Mouse (Mus musculus) heart, embryonic 14.5 days (tissue): ENCODE data around the gene Iqcd. TPM values are rescaled to one million over a fixed set of nuclear protein-coding genes. Genes with fewer than 3 reads are reported as not detected.
A peak's percentile ranks its signal among the peaks of the same experiment; 100 is the strongest.

Experiments
- ATAC-seq: fragments of 200-750 bp; cut with Nextera tagmentation; 2 replicates; pipeline ENCODE4 v1.8.0; 2017; ENCODE audit warnings: low read depth, moderate TSS enrichment; ENCODE audit not compliant: insufficient number of reproducible peaks, insufficient read depth, low FRiP score
- H3K27ac ChIP-seq, 2 experiments: fragments of 200-500 bp in 1 of 2; fragments of 300-500 bp in 1 of 2; sonication (generic) in 1 of 2; replicated peaks in 1 of 2; 2 replicates each; pipeline ENCODE4 v1.5.1; 2012 to 2014; ENCODE audit warnings: low read depth in 2 of 2, low read length in 2 of 2, control low read depth in 1 of 2, mild to moderate bottlenecking in 1 of 2, mixed read lengths in 1 of 2; ENCODE audit not compliant: control insufficient read depth in 1 of 2, insufficient read depth in 1 of 2
- H3K27me3 ChIP-seq: fragments of 300-500 bp; sonication (generic); 2 replicates; pipeline ENCODE4 v1.6.1; 2014; ENCODE audit warnings: mild to moderate bottlenecking, low read length, control low read depth; ENCODE audit not compliant: control insufficient read depth, insufficient read depth
- H3K36me3 ChIP-seq: fragments of 300-500 bp; sonication (generic); 2 replicates; pipeline ENCODE4 v1.6.1; 2014; ENCODE audit warnings: mild to moderate bottlenecking, control low read depth, low read length, mixed read lengths; ENCODE audit not compliant: control insufficient read depth, insufficient read depth
- H3K4me1 ChIP-seq, 2 experiments: fragments of 200-500 bp in 1 of 2; fragments of 300-500 bp in 1 of 2; sonication (generic) in 1 of 2; 2 replicates each; pipeline ENCODE4 v1.6.1; 2012 to 2014; ENCODE audit warnings: low read length in 2 of 2, control low read depth in 1 of 2, mixed read lengths in 1 of 2; ENCODE audit not compliant: control insufficient read depth in 2 of 2, insufficient read depth in 2 of 2
- H3K4me2 ChIP-seq: fragments of 300-500 bp; sonication (generic); 2 replicates; pipeline ENCODE4 v1.6.1; 2014; ENCODE audit warnings: mild to moderate bottlenecking, low read length
- H3K4me3 ChIP-seq, 2 experiments: fragments of 200-500 bp in 1 of 2; fragments of 300-500 bp in 1 of 2; sonication (generic) in 1 of 2; 2 replicates each; pipeline ENCODE4 v1.5.1; 2012 to 2014; ENCODE audit warnings: low read length in 2 of 2, mild to moderate bottlenecking in 2 of 2, control low read depth in 1 of 2, low read depth in 1 of 2, moderate library complexity in 1 of 2; ENCODE audit not compliant: control insufficient read depth in 1 of 2, insufficient read depth in 1 of 2
- H3K9ac ChIP-seq: fragments of 300-500 bp; sonication (generic); 2 replicates; pipeline ENCODE4 v1.6.1; 2014; ENCODE audit warnings: mild to moderate bottlenecking, low read length
- H3K9me3 ChIP-seq: fragments of 300-500 bp; sonication (generic); 2 replicates; pipeline ENCODE4 v1.6.1; 2016; ENCODE audit warnings: low read length, control low read depth; ENCODE audit not compliant: control insufficient read depth
- WGBS: fragments of 180-500 bp; shearing (Covaris S2); extraction: QIAGEN DNeasy Blood & Tissue Kit; methylation state at CpG from one replicate; pipeline ENCODE4 v1.1.7; 2014; 5-methylcytosine and 5-hydroxymethylcytosine counted together
- polyA plus RNA-seq: library from polyadenylated mRNA; unstranded; fragments of >200 nt; fragmentation: Nextera tagmentation; extraction: Ambion mirVana; gene quantifications from 2 replicates; pipeline ENCODE4 v1.2.1, GENCODE M21; 2014

The Iqcd gene
- polyA plus RNA-seq, 1 experiment from 2014 or later = 0.43 TPM

DNA sequence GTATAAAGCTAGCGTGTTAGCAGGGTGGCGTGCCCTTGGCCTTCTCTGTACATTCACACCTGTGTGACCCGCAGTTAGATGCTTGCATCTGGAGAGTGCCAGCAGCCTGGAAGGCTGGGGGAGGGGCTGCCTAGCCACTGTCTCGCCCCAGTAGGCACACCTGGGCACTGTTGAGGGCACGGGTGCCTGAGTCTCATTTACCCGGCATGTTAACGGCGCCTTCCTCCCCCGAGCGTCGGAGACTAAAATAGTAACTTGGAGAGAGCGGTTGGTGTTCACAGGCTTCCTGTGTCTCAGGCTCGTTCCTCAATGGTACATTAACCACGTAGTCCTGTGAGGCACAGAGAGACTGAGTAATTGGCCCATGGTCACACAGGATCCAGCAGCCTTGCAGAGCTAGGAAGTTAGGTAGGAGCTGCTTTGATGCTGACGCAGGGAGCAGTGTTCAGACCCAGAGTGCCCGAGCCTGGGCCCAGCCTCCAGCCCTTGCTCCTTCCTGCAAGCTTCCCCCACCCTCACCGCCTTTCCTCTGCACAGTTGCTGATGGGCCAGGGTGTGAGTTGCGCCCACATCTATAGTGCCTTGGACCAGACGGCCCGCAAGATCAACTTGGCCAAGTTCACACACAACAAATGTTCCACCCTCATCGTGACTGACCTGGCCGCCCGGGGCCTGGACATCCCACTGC, 32.4 kb downstream of the Iqcd start:
- H3K4me3 ChIP-seq = no peak overlapping the region
- 85% methylated on average over 23 of the region's 23 CpGs for WGBS
- peaks cover 0 to 9% of the 10 kb centered on the region in 2 experiments; a peak in 1 of 4 replicates for H3K4me1 ChIP-seq
- no peak overlapping the region for H3K4me2 ChIP-seq
- H3K9ac ChIP-seq = no peak overlapping the region
- peaks cover 98% of the 10 kb centered on the region for H3K36me3 ChIP-seq
- H3K27ac ChIP-seq = no peak overlapping the region
- no peaks in the 10 kb centered on the region for H3K27me3 ChIP-seq
- no peaks in the 10 kb centered on the region for H3K9me3 ChIP-seq
- ATAC-seq = no peak

DNA sequence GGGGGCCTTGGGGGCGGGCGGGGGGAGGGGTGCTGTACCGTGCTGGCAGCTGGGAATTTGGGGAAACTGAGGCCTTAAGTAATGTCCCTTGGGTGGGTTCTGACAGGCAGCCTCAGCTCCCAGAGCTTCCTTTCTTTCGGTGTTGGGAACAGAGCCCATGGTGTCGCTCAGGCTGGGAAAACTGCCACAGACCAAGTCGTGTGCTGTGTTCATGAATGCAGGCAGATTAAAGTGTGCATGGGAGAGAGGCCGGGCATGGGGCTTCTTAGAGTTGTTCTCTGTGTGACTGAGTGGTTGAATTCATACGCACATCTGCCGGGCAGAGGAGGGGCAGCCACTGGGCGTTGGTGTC, 33.0 kb downstream of the Iqcd start:
- Histone ChIP-seq H3K27ac (0 out of 4 replicates have a peak overlapping the region, but pooled peaks of 1 of the 2 experiments have one; percentile 14), H3K4me2 (no peak overlapping the region), H3K9me3 (no peaks in the 10 kb centered on the region), H3K36me3 (peaks cover 100% of the 10 kb centered on the region), H3K4me3 (no peak overlapping the region), H3K4me1 (peaks cover 0 to 9% of the 10 kb centered on the region in 2 experiments; a peak in 1 of 4 replicates), H3K27me3 (no peaks in the 10 kb centered on the region), H3K9ac (no peak overlapping the region)
- WGBS = 87% methylated on average over 10 of the region's 10 CpGs
- no peak for ATAC-seq

DNA sequence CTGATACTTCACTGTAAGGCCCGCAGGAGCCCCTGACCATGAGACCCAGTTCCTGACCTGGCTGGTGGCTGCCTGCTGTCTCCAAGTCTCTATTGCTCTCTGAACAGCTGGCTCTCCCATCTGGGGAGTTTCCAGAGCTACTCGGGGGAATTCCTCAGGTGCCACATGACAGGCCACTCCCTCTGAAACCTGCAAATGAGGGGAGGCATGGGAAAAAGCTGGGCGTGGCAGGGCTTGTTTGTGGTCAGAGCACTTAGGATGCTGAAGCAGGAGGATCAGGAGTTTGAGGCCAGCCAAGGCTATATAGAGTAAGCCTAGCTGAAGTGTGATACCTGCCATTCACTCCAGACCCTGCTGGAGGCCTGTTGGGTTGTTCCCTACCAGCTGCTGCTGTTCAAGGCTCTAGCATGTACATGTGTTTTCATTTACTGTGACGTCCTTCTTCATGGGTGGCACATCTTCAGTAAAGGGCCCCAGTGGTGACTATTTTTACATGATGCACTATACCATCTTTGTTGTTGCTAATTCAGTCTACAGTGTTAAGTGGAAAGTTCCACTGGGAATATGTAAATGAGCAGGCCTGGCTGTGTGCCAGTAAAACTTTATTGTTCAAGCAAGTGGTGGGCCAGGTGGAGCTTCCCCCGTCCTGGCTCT, 33.5 kb downstream of the Iqcd start:
- Histone ChIP-seq H3K4me2 (no peak overlapping the region), H3K9ac (no peak overlapping the region), H3K27me3 (no peaks in the 10 kb centered on the region), H3K4me1 (peaks cover 0 to 9% of the 10 kb centered on the region in 2 experiments; a peak in 1 of 4 replicates), H3K36me3 (peaks cover 100% of the 10 kb centered on the region), H3K27ac (0 out of 4 replicates have a peak overlapping the region, but pooled peaks of 1 of the 2 experiments have one; percentile 14), H3K9me3 (no peaks in the 10 kb centered on the region), H3K4me3 (no peak overlapping the region)
- no peak for ATAC-seq
- WGBS = 70% methylated on average over 5 of the region's 5 CpGs

DNA sequence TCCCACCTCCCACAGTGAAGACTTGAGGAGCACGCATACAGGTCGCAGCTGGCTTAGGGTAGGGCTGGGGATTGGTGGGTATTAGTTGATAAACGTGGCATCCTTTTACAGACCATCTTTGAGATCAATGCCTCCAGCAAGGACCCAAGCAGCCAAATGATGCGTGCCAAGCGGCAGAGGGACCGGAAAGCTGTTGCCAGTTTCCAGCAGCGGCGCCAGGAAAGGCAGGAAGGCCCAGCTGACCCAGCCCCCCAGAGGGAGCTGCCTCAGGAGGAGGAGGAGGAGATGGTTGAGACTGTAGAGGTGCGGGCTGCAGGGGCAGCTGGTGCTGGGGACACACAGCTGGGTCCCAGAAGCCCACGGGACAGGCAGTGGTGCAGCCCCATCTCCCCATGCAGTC, 35.6 kb downstream of the Iqcd start:
- Histone ChIP-seq H3K9me3 (no peaks in the 10 kb centered on the region), H3K4me3 (no peak overlapping the region), H3K36me3 (peaks cover 92% of the 10 kb centered on the region), H3K4me1 (peaks cover 5 to 15% of the 10 kb centered on the region in 2 experiments), H3K9ac (no peak overlapping the region), H3K27ac (no peak overlapping the region), H3K4me2 (no peak overlapping the region), H3K27me3 (no peaks in the 10 kb centered on the region)
- ATAC-seq = no peak
- WGBS = 96% methylated on average over 10 of the region's 10 CpGs

DNA sequence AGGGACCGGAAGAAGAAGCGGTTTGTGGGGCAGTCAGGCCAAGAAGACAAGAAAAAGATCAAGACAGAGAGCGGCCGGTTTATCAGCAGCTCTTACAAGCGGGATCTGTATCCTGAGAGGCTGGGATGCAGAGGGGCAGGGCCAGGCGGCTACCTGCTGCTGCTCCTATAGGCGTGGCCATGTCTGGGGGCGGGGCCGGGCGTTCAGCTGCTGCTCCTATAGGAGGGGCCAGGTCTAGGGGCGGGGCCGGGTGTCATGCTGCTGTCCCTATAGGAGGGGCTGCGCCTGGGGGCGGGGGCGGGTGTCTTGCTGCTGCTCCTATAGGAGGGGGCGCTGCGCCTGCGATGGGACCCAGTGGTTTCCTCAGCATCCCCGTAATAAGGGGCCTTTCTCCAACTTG, 37.6 kb downstream of the Iqcd start:
- H3K4me3 ChIP-seq = no peak overlapping the region
- peaks cover 72% of the 10 kb centered on the region for H3K36me3 ChIP-seq
- ATAC-seq = no peak
- peaks cover 10 to 11% of the 10 kb centered on the region in 2 experiments for H3K4me1 ChIP-seq
- no peak overlapping the region for H3K27ac ChIP-seq
- 49% methylated on average over 19 of the region's 19 CpGs for WGBS
- H3K27me3 ChIP-seq = peaks cover 8% of the 10 kb centered on the region
- H3K4me2 ChIP-seq = no peak overlapping the region
- H3K9me3 ChIP-seq = no peaks in the 10 kb centered on the region
- H3K9ac ChIP-seq = no peak overlapping the region

DNA sequence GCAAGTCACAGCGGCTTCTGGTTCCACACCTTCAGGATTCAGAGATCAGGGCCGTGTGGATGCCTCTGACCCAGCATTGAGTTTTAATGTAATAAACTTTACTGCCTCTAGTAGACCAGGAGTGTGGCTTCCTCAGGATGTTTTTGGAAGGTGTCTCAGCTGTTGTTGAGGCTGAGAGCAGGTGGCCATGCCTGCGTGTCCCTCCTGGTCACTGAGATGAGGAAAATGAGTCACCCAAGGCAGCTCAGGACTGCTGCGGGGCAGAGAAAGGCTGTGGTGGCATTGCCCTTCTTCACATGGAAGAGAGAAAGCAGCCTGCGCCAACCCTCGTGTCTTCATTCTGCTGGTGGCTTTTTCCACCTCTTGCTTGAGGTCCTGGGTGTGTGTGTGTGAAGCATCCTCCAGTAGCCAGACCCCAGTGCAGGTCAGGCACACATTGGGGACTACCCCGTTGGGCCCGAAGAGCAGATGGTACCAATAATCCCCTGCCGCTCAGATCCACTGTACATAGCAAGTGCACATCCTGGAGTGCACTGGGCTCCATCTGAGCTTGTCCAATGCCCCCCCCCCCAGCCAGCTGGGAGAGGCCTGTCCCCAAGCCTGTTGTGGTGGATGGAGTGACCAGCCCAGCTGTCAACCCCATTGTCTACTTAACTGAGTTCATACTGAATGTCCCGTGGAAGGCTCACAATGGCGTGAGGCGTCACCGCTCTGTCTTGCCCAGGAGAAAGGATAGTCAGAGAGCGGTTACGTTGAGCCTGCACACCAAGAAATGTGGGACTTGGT, 38.9 kb downstream of the Iqcd start:
- 91% methylated on average over 15 of the region's 15 CpGs for WGBS

DNA sequence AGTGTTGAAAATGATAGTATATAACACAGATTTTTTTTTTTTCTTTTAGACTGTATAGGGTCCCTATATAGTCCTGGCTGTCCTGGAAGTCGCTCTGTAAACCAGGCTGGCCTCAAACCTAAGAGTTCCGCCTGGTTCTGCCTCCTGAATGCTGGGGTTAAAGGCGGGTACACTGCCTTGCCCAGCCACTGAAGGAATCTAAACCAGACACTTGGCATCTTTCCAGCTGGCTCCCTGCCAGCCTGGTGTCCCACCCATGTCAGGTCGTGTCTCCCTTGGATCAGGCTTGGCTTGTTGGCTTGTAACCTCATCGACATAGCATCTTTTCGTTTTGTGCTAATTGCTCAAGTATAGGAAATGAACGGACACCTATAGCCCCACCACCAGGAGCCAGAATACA, 39.8 kb downstream of the Iqcd start:
- WGBS = 40% methylated on average over 7 of the region's 7 CpGs
- H3K4me3 ChIP-seq = no peak overlapping the region
- H3K9ac ChIP-seq = no peak overlapping the region
- peaks cover 50% of the 10 kb centered on the region for H3K36me3 ChIP-seq
- 0 out of 2 replicates have a peak, but pooled peaks cover 2% of the 10 kb centered on the region for H3K9me3 ChIP-seq
- no peak overlapping the region for H3K4me2 ChIP-seq
- H3K27ac ChIP-seq = no peak overlapping the region
- no peak for ATAC-seq
- peaks cover 8% of the 10 kb centered on the region for H3K27me3 ChIP-seq
- peaks cover 6 to 10% of the 10 kb centered on the region in 2 experiments; a peak in 3 of 4 replicates for H3K4me1 ChIP-seq

More for the DNA sequence above, 38.9 kb downstream of the Iqcd start:
- peaks cover 59% of the 10 kb centered on the region for H3K36me3 ChIP-seq
- peaks cover 6 to 10% of the 10 kb centered on the region in 2 experiments for H3K4me1 ChIP-seq
- peaks cover 8% of the 10 kb centered on the region for H3K27me3 ChIP-seq
- H3K9ac ChIP-seq = no peak overlapping the region
- H3K4me3 ChIP-seq = no peak overlapping the region
- ATAC-seq = no peak
- 0 out of 2 replicates have a peak, but pooled peaks cover 2% of the 10 kb centered on the region for H3K9me3 ChIP-seq
- no peak overlapping the region for H3K4me2 ChIP-seq
- H3K27ac ChIP-seq = no peak overlapping the region
